Mouse (Mus musculus): Measurements from ENCODE around the gene Tmx2. TPM values are rescaled to one million over a fixed set of nuclear protein-coding genes. Genes with fewer than 3 reads are reported as not detected.
"Not testable (repeated sequence)": the region's sequence is repeated elsewhere in the genome, so short reads cannot be mapped to it uniquely, and the experiment has no call there.

The Tmx2 gene
- total RNA-seq (2014; fragmentation: Nextera tagmentation): 96.2 and 113 TPM in 2 replicates
- total RNA-seq (2017): 66.2 and 68.9 TPM in 2 replicates
- 3.9 and 4.0 TPM in 2 replicates for polyA plus RNA-seq (2012)

DNA sequence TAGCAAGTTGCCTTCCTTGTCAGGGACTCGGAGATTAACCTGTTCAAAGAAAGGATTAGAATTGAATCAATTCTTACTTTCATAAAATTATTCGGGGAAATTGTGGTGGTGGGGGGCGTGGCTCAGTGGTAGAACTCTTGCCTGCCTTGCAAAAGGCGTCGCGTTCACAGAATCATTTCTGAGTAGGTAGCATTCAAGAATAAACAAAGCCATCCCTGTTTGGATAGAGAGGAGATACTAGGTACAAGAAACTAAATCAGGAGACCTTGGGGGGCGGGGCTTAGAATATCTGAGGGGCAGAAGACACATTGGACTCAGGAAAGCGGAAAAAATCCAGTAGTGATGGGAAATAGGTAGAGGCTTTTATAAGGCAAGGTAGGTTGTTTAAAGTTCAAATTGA, at the start of gene Tmx2:
TSS of gene Tmx2 (minus strand) at position 125 of the 400 bp plus-strand sequence.
- no peak for TF ChIP-seq TAL1 (conservative IDR thresholded peaks at IDR 0.05; ENCODE audit: low read depth, low read length)
- no peak for TF ChIP-seq GATA1 (IDR thresholded peaks at IDR 0.05; ENCODE audit: borderline replicate concordance, low read length)
- no peak for TF ChIP-seq POLR2AphosphoS5 (IDR thresholded peaks at IDR 0.05; ENCODE audit: insufficient replicate concordance, low read depth, low read length)
- no peak for TF ChIP-seq CTCF (IDR thresholded peaks at IDR 0.05; ENCODE audit: low read depth, low read length)
- TF ChIP-seq GATA2 (IDR thresholded peaks at IDR 0.05; ENCODE audit: borderline replicate concordance, low read depth, low read length): no peak
- H3K27me3 ChIP-seq (ENCODE audit: insufficient read depth, low read length): no peaks in the 10 kb centered on the region
- H3K9me3 ChIP-seq (replicated peaks): no peaks in the 10 kb centered on the region
- H3K4me1 ChIP-seq (ENCODE audit: insufficient read depth, low read depth, low read length): peaks cover 37% of the 10 kb centered on the region
- H3K36me3 ChIP-seq (replicated peaks): peaks cover 49% of the 10 kb centered on the region
- ATAC-seq (ENCODE audit: extremely low read depth, insufficient number of reproducible peaks, low FRiP score, poor library complexity, severe bottlenecking) (no peak), DNase-seq (ENCODE audit: low spot score) (no peak)
- H3K4me3 ChIP-seq (ENCODE audit: low read depth, low read length): peak within 1 kb of the TSS; percentile 98

DNA sequence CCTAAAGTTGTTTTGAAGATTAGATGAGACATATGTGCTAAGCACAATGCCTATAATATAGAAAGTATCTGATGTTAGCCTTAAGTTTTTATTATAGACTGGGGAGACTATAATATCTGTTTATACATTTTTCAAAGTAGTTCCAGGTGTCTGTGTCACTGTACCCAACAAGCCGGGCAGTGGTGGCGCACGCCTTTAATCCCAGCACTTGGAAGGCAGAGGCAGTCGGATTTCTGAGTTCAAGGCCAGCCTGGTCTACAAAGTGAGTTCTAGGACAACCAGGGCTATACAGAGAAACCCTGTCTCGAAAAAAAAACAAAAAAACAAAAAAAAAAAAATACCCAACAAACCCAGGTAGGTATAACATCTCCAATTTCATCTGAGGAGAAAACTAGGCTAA, 49.3 kb upstream of the Tmx2 start:
- H3K4me3 ChIP-seq (ENCODE audit: low read depth, low read length): not testable (repeated sequence)

DNA sequence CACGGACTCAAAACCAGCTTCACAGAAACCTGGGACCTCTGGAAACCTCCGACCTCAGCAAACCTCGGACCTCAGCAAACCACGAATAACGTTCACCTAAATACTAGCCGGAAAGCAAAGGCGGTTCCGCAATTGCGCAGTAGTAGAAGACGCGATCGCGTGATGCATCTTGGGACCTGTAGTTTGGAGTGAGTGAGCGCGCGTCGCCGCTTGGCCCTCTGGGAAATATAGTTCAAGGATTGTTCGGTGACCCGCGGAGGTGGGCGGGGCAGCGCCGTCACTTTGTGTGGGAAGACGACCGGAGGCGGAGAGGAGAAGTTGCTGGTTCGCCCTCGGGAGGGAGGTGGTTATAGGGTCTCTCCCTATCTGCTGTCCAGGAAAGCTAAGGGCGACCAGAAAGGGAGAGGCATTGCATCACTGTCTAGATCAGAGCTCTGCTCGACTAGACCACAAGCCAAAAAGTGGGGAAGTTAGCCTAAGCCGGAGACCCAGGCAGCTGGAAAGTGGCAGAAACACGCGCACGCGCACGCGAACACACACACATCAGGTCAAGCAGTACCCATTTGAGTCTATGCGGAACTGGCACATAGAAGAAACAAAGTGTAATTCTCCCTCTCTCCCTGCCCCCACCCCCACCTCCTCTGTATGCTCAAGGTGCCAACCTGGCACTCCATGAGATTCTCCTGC, 48.4 kb upstream of the Tmx2 start, which contains the start of gene Clp1:
TSS of gene Clp1 (minus strand) at position 179 of the 687 bp plus-strand sequence.
- Histone ChIP-seq H3K9me3 (replicated peaks) (no peaks in the 10 kb centered on the region), H3K27me3 (ENCODE audit: insufficient read depth, low read length) (0 out of 2 replicates have a peak, but pooled peaks cover 2% of the 10 kb centered on the region), H3K36me3 (replicated peaks) (peaks cover 33% of the 10 kb centered on the region), H3K4me1 (ENCODE audit: insufficient read depth, low read depth, low read length) (peaks cover 43% of the 10 kb centered on the region), H3K4me3 (ENCODE audit: low read depth, low read length) (peak within 1 kb of the TSS; percentile 73)
- ATAC-seq (ENCODE audit: extremely low read depth, insufficient number of reproducible peaks, low FRiP score, poor library complexity, severe bottlenecking): peak; percentile 98
- TF ChIP-seq GATA1 (IDR thresholded peaks at IDR 0.05; ENCODE audit: borderline replicate concordance, low read length) (no peak), POLR2AphosphoS5 (IDR thresholded peaks at IDR 0.05; ENCODE audit: insufficient replicate concordance, low read depth, low read length) (0 out of 2 replicates have a peak, but pooled peaks have one; percentile 39)
- peak; percentile 82 for DNase-seq (ENCODE audit: low spot score)

More for the DNA sequence above, 49.3 kb upstream of the Tmx2 start:
- not testable (repeated sequence) for DNase-seq (ENCODE audit: low spot score); H3K27me3 ChIP-seq (ENCODE audit: insufficient read depth, low read length); H3K9me3 ChIP-seq (replicated peaks); ATAC-seq (ENCODE audit: extremely low read depth, insufficient number of reproducible peaks, low FRiP score, poor library complexity, severe bottlenecking)
- peaks cover 43% of the 10 kb centered on the region for H3K4me1 ChIP-seq (ENCODE audit: insufficient read depth, low read depth, low read length)
- peaks cover 28% of the 10 kb centered on the region for H3K36me3 ChIP-seq (replicated peaks)

DNA sequence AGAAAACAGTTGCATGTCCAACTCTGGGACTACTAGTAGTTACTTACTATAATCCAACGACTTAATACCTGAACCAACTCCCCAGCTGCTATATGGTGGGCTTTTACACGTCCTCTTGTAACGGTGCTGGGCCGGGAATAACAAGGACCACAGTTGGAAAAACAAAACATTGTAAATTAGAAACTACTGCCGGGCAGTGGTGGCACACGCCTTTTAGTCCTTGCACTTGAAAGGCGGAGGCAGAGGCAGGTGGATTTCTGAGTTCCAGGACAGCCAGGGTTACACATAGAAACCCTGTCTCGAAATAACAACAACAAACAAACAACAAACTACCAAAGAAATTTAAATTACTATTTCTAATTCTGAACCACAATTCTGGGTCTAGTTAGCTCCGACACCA, 47.8 kb upstream of the Tmx2 start:
- no peak for TF ChIP-seq CTCF (IDR thresholded peaks at IDR 0.05; ENCODE audit: low read depth, low read length)
- no peak for TF ChIP-seq TAL1 (conservative IDR thresholded peaks at IDR 0.05; ENCODE audit: low read depth, low read length)
- no peak for TF ChIP-seq POLR2AphosphoS5 (IDR thresholded peaks at IDR 0.05; ENCODE audit: insufficient replicate concordance, low read depth, low read length)
- TF ChIP-seq GATA2 (IDR thresholded peaks at IDR 0.05; ENCODE audit: borderline replicate concordance, low read depth, low read length): no peak
- TF ChIP-seq GATA1 (IDR thresholded peaks at IDR 0.05; ENCODE audit: borderline replicate concordance, low read length): no peak
- peaks cover 36% of the 10 kb centered on the region for H3K36me3 ChIP-seq (replicated peaks)
- ATAC-seq (ENCODE audit: extremely low read depth, insufficient number of reproducible peaks, low FRiP score, poor library complexity, severe bottlenecking): no peak

DNA sequence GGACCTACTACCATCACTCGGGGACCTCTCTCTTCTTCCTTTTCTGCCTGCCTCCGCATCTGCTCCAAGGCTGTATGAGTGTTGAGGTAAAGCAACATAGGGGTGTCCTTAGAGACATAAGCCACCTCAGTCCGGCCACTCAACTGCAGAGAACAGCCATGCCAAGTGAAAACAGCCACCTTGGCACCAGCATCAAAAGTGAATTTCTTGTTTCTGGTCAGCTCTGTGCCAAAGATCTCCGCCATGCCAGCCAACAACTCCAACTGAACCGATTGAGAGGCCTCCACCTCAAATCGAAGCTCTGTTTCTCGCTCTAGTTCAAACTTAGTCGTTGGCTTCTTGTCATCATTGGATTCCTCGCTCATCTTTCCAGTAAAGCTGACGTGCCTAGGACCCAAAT, 46.8 kb upstream of the Tmx2 start:
- DNase-seq (ENCODE audit: low spot score): no peak
- Histone ChIP-seq H3K4me1 (ENCODE audit: insufficient read depth, low read depth, low read length) (peaks cover 54% of the 10 kb centered on the region), H3K4me3 (ENCODE audit: low read depth, low read length) (peak overlapping the region; percentile 73; the same call in 1 of the 2 replicates), H3K9me3 (replicated peaks) (no peaks in the 10 kb centered on the region), H3K36me3 (replicated peaks) (peaks cover 44% of the 10 kb centered on the region), H3K27me3 (ENCODE audit: insufficient read depth, low read length) (no peaks in the 10 kb centered on the region)
- TF ChIP-seq GATA1 (IDR thresholded peaks at IDR 0.05; ENCODE audit: borderline replicate concordance, low read length) (no peak), TAL1 (conservative IDR thresholded peaks at IDR 0.05; ENCODE audit: low read depth, low read length) (no peak), CTCF (IDR thresholded peaks at IDR 0.05; ENCODE audit: low read depth, low read length) (no peak), POLR2AphosphoS5 (IDR thresholded peaks at IDR 0.05; ENCODE audit: insufficient replicate concordance, low read depth, low read length) (no peak), GATA2 (IDR thresholded peaks at IDR 0.05; ENCODE audit: borderline replicate concordance, low read depth, low read length) (no peak)
- ATAC-seq (ENCODE audit: extremely low read depth, insufficient number of reproducible peaks, low FRiP score, poor library complexity, severe bottlenecking): no peak

More for the DNA sequence above, 47.8 kb upstream of the Tmx2 start:
- Histone ChIP-seq H3K27me3 (ENCODE audit: insufficient read depth, low read length) (0 out of 2 replicates have a peak, but pooled peaks cover 2% of the 10 kb centered on the region), H3K9me3 (replicated peaks) (no peaks in the 10 kb centered on the region), H3K4me3 (ENCODE audit: low read depth, low read length) (peak overlapping the region; percentile 73), H3K4me1 (ENCODE audit: insufficient read depth, low read depth, low read length) (peaks cover 45% of the 10 kb centered on the region)
- no peak for DNase-seq (ENCODE audit: low spot score)

DNA sequence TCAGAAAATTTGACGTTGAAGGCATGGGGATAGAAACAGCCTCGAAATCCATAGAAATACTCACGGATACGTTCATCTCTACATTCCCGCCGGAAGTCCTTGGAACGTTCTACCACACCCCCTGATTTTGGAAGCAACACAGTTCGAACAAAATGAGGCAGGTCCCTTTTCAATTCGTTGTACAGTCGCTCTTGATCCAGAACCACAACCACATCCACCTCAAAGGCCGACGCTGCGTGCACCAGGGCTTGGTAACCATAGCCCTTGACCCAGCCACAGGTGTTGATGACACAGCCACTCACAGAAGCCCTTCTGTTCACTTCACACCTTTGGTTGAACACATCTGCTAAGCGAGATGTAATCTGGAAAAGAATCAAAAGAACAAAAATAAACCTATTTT, 44.9 kb upstream of the Tmx2 start:
- no peaks in the 10 kb centered on the region for H3K9me3 ChIP-seq (replicated peaks)
- H3K36me3 ChIP-seq (replicated peaks): peaks cover 44% of the 10 kb centered on the region
- H3K4me3 ChIP-seq (ENCODE audit: low read depth, low read length): no peak overlapping the region
- peaks cover 47% of the 10 kb centered on the region for H3K4me1 ChIP-seq (ENCODE audit: insufficient read depth, low read depth, low read length)
- DNase-seq (ENCODE audit: low spot score) (no peak), ATAC-seq (ENCODE audit: extremely low read depth, insufficient number of reproducible peaks, low FRiP score, poor library complexity, severe bottlenecking) (no peak)
- TF ChIP-seq CTCF (IDR thresholded peaks at IDR 0.05; ENCODE audit: low read depth, low read length) (no peak), POLR2AphosphoS5 (IDR thresholded peaks at IDR 0.05; ENCODE audit: insufficient replicate concordance, low read depth, low read length) (no peak), TAL1 (conservative IDR thresholded peaks at IDR 0.05; ENCODE audit: low read depth, low read length) (no peak), GATA1 (IDR thresholded peaks at IDR 0.05; ENCODE audit: borderline replicate concordance, low read length) (no peak), GATA2 (IDR thresholded peaks at IDR 0.05; ENCODE audit: borderline replicate concordance, low read depth, low read length) (no peak)
- no peaks in the 10 kb centered on the region for H3K27me3 ChIP-seq (ENCODE audit: insufficient read depth, low read length)
